Mouse (Mus musculus): ENCODE results near the gene Gdf15. TPM values are rescaled to one million over a fixed set of nuclear protein-coding genes. Genes with fewer than 3 reads are reported as not detected.

Gdf15 gene
- total RNA-seq, 2 experiments from 2014 or later: not detected

GRCm38 (mm10) chr8:70584606-70585257, 47.5 kb downstream of the Gdf15 start:
- no peak for DNase-seq

GRCm38 (mm10) chr8:70583476-70584387, 48.5 kb downstream of the Gdf15 start:
- DNase-seq: no peak

Other genes with a start within 250 kb of the Gdf15 start
- 10 to 100 TPM in 1 of 2 experiments, 1 to 10 TPM in 1; 8.9 to 12.0 TPM for gene Crtc1, start 192.9 kb downstream of the Gdf15 start, total RNA-seq (2021)
- gene Klhl26, start 155.5 kb downstream of the Gdf15 start, total RNA-seq (2021): 1 to 10 TPM; 6.3 to 7.4 TPM
- under 1 TPM; 0.18 to 0.26 TPM for gene Tmem59l, start 145.1 kb downstream of the Gdf15 start, total RNA-seq (2021)
- 1 to 10 TPM; 2.8 to 3.4 TPM for gene Crlf1, start 139.3 kb downstream of the Gdf15 start, total RNA-seq (2021)
- gene Rex1bd, start 125.7 kb downstream of the Gdf15 start, total RNA-seq (2021): 100 to 1,000 TPM; 120 to 129 TPM
- 1,000 to 10,000 TPM; 1,232 to 1,261 TPM for gene Uba52, start 121.7 kb downstream of the Gdf15 start, total RNA-seq (2021)
- gene Fkbp8, start 104.7 kb downstream of the Gdf15 start, total RNA-seq (2021): 100 to 1,000 TPM; 135 to 145 TPM
- gene Kxd1, start 104.5 kb downstream of the Gdf15 start, total RNA-seq (2021): 10 to 100 TPM; 57.8 to 61.0 TPM
- 10 to 100 TPM; 12.7 to 19.8 TPM for gene Ell, start 93.0 kb downstream of the Gdf15 start, total RNA-seq (2021)
- gene Isyna1, start 38.1 kb downstream of the Gdf15 start, total RNA-seq (2021): 10 to 100 TPM; 30.0 to 31.6 TPM
- gene Ssbp4, start 23.6 kb downstream of the Gdf15 start, total RNA-seq (2021): 10 to 100 TPM; 31.1 to 40.1 TPM
- gene Lrrc25, start 16.3 kb downstream of the Gdf15 start, total RNA-seq (2021): 1 to 10 TPM; 1.2 to 3.0 TPM
- 10 to 100 TPM; 22.5 to 23.4 TPM for gene Pgpep1, start 27.9 kb upstream of the Gdf15 start, total RNA-seq (2021)
- gene Lsm4, start 40.8 kb upstream of the Gdf15 start, total RNA-seq (2021): 10 to 100 TPM; 82.3 to 83.0 TPM
- 100 to 1,000 TPM in 1 of 2 experiments, 10 to 100 TPM in 1; 79.2 to 130 TPM for gene Jund, start 66.5 kb upstream of the Gdf15 start, total RNA-seq (2021)
- not detected for gene Iqcn, start 71.0 kb upstream of the Gdf15 start, total RNA-seq (2021)
- gene Gm3336, start 86.1 kb upstream of the Gdf15 start, total RNA-seq (2021): not detected
- gene Pde4c, start 91.3 kb upstream of the Gdf15 start, total RNA-seq (2021): 1 to 10 TPM; 2.5 to 3.0 TPM
- gene Rab3a, start 122.2 kb upstream of the Gdf15 start, total RNA-seq (2021): 10 to 100 TPM; 44.6 to 50.4 TPM
- 10 to 100 TPM; 30.1 to 31.4 TPM for gene Mpv17l2, start 128.5 kb upstream of the Gdf15 start, total RNA-seq (2021)
- gene Pik3r2, start 144.3 kb upstream of the Gdf15 start, total RNA-seq (2021): 10 to 100 TPM; 39.4 to 47.2 TPM
- gene Mast3, start 172.6 kb upstream of the Gdf15 start, total RNA-seq (2021): 1 to 10 TPM; 7.2 to 8.9 TPM
- gene Il12rb1, start 176.0 kb upstream of the Gdf15 start, total RNA-seq (2021): under 1 TPM; 0.16 to 0.23 TPM
- 10 to 100 TPM in 1 of 2 experiments, 1 to 10 TPM in 1; 4.3 to 27.1 TPM for gene Arrdc2, start 207.3 kb upstream of the Gdf15 start, total RNA-seq (2021)
- gene Kcnn1, start 230.8 kb upstream of the Gdf15 start, total RNA-seq (2021): 1 to 10 TPM; 3.7 to 3.8 TPM
- gene Ccdc124, start 241.5 kb upstream of the Gdf15 start, total RNA-seq (2021): 10 to 100 TPM; 42.8 to 45.0 TPM

Measured in gastrocnemius, postnatal 10 days (tissue).